Mouse (Mus musculus) stomach, embryonic 14.5 days (tissue): Measurements from ENCODE around the gene Alkbh4. TPM values are rescaled to one million over a fixed set of nuclear protein-coding genes. Genes with fewer than 3 reads are reported as not detected.

Experiments
- ATAC-seq: fragments of 200-750 bp; cut with Nextera tagmentation; 2 replicates; pipeline ENCODE4 v1.8.0; 2017; ENCODE audit warnings: low read depth, moderate TSS enrichment; ENCODE audit not compliant: insufficient number of reproducible peaks, insufficient read depth, low FRiP score
- H3K27ac ChIP-seq: fragments of 300-500 bp; sonication (generic); 2 replicates; pipeline ENCODE4 v1.5.1; 2014; ENCODE audit warnings: mild to moderate bottlenecking, low read length, moderate library complexity, mixed read lengths
- H3K27me3 ChIP-seq: fragments of 300-500 bp; sonication (generic); 2 replicates; pipeline ENCODE4 v1.6.1; 2014; ENCODE audit warnings: low read length, control low read depth, mixed read lengths; ENCODE audit not compliant: control insufficient read depth, insufficient read depth
- H3K36me3 ChIP-seq: fragments of 300-500 bp; sonication (generic); 2 replicates; pipeline ENCODE4 v1.6.1; 2014; ENCODE audit warnings: mild to moderate bottlenecking, control low read depth, low read length, moderate library complexity, mixed read lengths; ENCODE audit not compliant: control insufficient read depth, insufficient read depth
- H3K4me1 ChIP-seq: fragments of 300-500 bp; sonication (generic); 2 replicates; pipeline ENCODE4 v1.6.1; 2014; ENCODE audit warnings: low read length, control low read depth, mixed read lengths; ENCODE audit not compliant: control insufficient read depth, insufficient read depth
- H3K4me2 ChIP-seq: fragments of 300-500 bp; sonication (generic); replicated peaks from 2 replicates; pipeline ENCODE4 v1.6.1; 2014; ENCODE audit warnings: low read depth, low read length, control low read depth
- H3K4me3 ChIP-seq: fragments of 300-500 bp; sonication (generic); 2 replicates; pipeline ENCODE4 v1.5.1; 2014; ENCODE audit warnings: low read depth, low read length, control low read depth
- H3K9ac ChIP-seq: fragments of 300-500 bp; sonication (generic); replicated peaks from 2 replicates; pipeline ENCODE4 v1.6.1; 2014; ENCODE audit warnings: low read depth, mild to moderate bottlenecking, control low read depth, low read length, moderate library complexity, mixed read lengths
- H3K9me3 ChIP-seq: fragments of 300-500 bp; sonication (generic); 2 replicates; pipeline ENCODE4 v1.6.1; 2016; ENCODE audit warnings: low read depth, low read length, control low read depth; ENCODE audit not compliant: control insufficient read depth
- WGBS: fragments of 180-500 bp; shearing (Covaris S2); extraction: QIAGEN DNeasy Blood & Tissue Kit; methylation state at CpG from one replicate; pipeline ENCODE4 v1.1.7; 2014; 5-methylcytosine and 5-hydroxymethylcytosine counted together
- microRNA-seq: library from miRNA; unstranded; fragments of <30 nt; microRNA quantifications from one replicate; pipeline ENCODE4, GENCODE M21; 2016
- polyA plus RNA-seq: library from polyadenylated mRNA; unstranded; fragments of >200 nt; fragmentation: Nextera tagmentation; extraction: Ambion mirVana; gene quantifications from 2 replicates; pipeline ENCODE4 v1.2.1, GENCODE M21; 2014

The Alkbh4 gene
- polyA plus RNA-seq, 1 experiment from 2014 or later, result 18.1 TPM

DNA sequence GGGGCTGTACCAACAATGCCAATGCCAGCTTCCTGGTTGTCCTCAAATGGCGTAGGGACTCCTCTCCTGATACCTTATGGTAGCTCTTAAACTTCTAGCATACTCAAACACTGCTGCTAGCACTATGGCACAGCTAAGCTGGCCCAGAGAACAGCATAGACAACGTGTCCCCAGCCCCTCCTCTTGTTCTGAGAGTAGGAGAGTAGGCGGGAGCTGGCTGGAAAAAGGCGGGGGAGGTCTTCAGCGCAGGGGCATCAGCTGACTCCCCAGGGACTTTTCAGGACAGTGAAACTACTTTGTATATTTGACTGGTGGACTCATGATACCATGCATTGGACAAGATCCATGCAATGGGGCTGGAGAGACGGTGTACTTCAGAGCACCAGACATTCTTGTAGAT is 46.1 kb downstream of the Alkbh4 start:
- WGBS, result 87% methylated on average over 6 of the region's 6 CpGs
- Histone ChIP-seq H3K4me2 (no peak overlapping the region), H3K9ac (no peak overlapping the region), H3K36me3 (peaks cover 48% of the 10 kb centered on the region), H3K4me1 (no peaks in the 10 kb centered on the region), H3K9me3 (no peaks in the 10 kb centered on the region), H3K27me3 (no peaks in the 10 kb centered on the region), H3K27ac (no peak overlapping the region), H3K4me3 (no peak overlapping the region)
- no peak for ATAC-seq

DNA sequence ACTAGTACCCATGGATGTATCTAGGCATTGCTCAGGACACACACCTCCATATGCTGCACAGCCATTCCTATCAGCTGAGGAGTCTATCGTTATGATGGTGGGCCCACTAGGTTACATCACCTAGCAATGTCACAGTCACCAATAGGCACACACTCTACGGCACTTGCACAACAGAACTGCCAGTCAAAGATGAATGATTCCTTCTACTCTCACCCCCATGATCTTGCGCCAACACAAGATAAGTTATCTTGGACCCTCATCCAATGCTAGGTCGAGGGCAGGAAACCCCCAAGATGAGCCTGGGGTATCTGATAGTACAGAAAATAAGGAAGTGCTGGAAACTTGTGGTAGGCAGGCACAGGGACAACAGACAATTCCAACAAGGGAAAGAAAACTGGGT is 46.9 kb downstream of the Alkbh4 start:
- no peak overlapping the region for H3K27ac ChIP-seq
- no peaks in the 10 kb centered on the region for H3K9me3 ChIP-seq
- no peak overlapping the region for H3K4me2 ChIP-seq
- H3K27me3 ChIP-seq, result no peaks in the 10 kb centered on the region
- ATAC-seq, result no peak
- 88% methylated on average over 4 of the region's 4 CpGs for WGBS
- no peak overlapping the region for H3K4me3 ChIP-seq
- peaks cover 53% of the 10 kb centered on the region for H3K36me3 ChIP-seq
- H3K9ac ChIP-seq, result no peak overlapping the region
- no peaks in the 10 kb centered on the region for H3K4me1 ChIP-seq

DNA sequence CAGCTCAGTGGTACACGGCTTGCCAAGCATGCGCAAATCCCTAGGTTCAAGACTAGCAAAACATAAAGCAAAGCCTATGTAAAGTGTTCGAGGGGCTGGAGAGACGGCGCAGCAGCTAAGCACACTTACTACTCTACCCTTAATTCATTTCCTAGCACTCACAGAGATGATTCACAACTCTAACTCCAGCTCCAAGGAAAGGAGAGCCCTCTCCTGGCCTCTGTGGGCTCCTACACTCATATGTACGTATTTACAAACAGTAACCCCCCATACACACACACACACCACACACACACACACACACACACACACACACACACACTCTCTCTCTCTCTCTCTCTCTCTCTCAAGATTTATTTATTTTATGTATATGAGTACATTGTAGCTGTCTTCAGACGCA is 47.8 kb downstream of the Alkbh4 start:
- no peak overlapping the region for H3K27ac ChIP-seq
- H3K27me3 ChIP-seq, result no peaks in the 10 kb centered on the region
- WGBS, result 90% methylated on average over 7 of the region's 7 CpGs
- no peak overlapping the region for H3K4me2 ChIP-seq
- no peak overlapping the region for H3K9ac ChIP-seq
- no peaks in the 10 kb centered on the region for H3K4me1 ChIP-seq
- H3K36me3 ChIP-seq, result peaks cover 55% of the 10 kb centered on the region
- H3K4me3 ChIP-seq, result no peak overlapping the region
- ATAC-seq, result no peak
- no peaks in the 10 kb centered on the region for H3K9me3 ChIP-seq

DNA sequence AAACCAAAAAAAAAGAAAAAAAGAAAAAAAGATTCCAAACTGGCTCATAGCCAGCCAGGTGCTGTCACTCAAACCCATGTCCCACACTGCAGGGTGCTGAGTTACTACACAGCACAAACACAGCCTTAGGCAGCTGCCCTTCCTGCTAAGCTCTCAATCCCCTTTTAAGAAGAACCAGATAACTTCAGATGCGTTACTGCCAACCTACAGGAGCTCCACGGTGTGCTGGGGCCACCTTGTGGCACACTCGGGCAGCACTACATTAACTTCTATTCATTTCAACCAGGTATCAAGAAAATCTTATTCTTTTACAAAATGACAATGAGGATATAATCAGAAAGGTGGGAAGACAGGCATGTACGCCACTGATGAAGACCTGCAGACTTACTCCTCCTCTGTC is 50.8 kb downstream of the Alkbh4 start:
- H3K9ac ChIP-seq, result no peak overlapping the region
- no peak overlapping the region for H3K4me3 ChIP-seq
- H3K4me2 ChIP-seq, result no peak overlapping the region
- no peak overlapping the region for H3K27ac ChIP-seq
- peaks cover 50% of the 10 kb centered on the region for H3K36me3 ChIP-seq
- no peak for ATAC-seq
- H3K27me3 ChIP-seq, result no peaks in the 10 kb centered on the region
- no peaks in the 10 kb centered on the region for H3K9me3 ChIP-seq
- no peaks in the 10 kb centered on the region for H3K4me1 ChIP-seq
- WGBS, result 38% methylated on average over 4 of the region's 4 CpGs

Small RNAs within 50 kb of the gene (microRNA-seq; reads per million reads assigned to microRNA genes)
- gene Mir7035, result not detected

Other genes with a start within 250 kb of the Alkbh4 start
- 221 and 237 TPM in 2 replicates for gene Hspb1, start 248.2 kb upstream of the Alkbh4 start, polyA plus RNA-seq
- gene Ywhag, start 201.5 kb upstream of the Alkbh4 start, polyA plus RNA-seq, result 99.4 and 101 TPM in 2 replicates
- 1.9 and 2.2 TPM in 2 replicates for gene Ssc4d, start 161.6 kb upstream of the Alkbh4 start, polyA plus RNA-seq
- not detected in 2 replicates for gene Zp3, start 156.0 kb upstream of the Alkbh4 start, polyA plus RNA-seq
- 20.7 and 24.4 TPM in 2 replicates for gene Dtx2, start 141.3 kb upstream of the Alkbh4 start, polyA plus RNA-seq
- gene Upk3b, start 97.7 kb upstream of the Alkbh4 start, polyA plus RNA-seq, result 23.7 and 27.1 TPM in 2 replicates
- 62.4 and 63.0 TPM in 2 replicates for gene Upk3bl, start 81.7 kb upstream of the Alkbh4 start, polyA plus RNA-seq
- gene Rasa4, start 52.2 kb upstream of the Alkbh4 start, polyA plus RNA-seq, result 10.2 and 11.0 TPM in 2 replicates
- gene Polr2j, start 19.5 kb upstream of the Alkbh4 start, polyA plus RNA-seq, result 239 and 243 TPM in 2 replicates
- gene Lrwd1, start 72 bp upstream of the Alkbh4 start, polyA plus RNA-seq, result 28.7 and 28.8 TPM in 2 replicates
- gene Orai2, start 34.6 kb downstream of the Alkbh4 start, polyA plus RNA-seq, result 7.0 and 7.8 TPM in 2 replicates
- 49.5 and 50.9 TPM in 2 replicates for gene Prkrip1, start 62.8 kb downstream of the Alkbh4 start, polyA plus RNA-seq
- gene Sh2b2, start 110.4 kb downstream of the Alkbh4 start, polyA plus RNA-seq, result 3.0 and 3.3 TPM in 2 replicates